Mouse (Mus musculus) small intestine, adult 2 months (tissue): ENCODE data around the gene Hyal3.

Source experiments
- CTCF ChIP-seq: fragments of 200-500 bp; IDR thresholded peaks from 2 replicates; pipeline ENCODE4 v1.5.1; 2012; ENCODE audit warnings: low read depth, mild to moderate bottlenecking, control low read depth, inconsistent platforms, low read length, moderate library complexity, mixed read lengths; ENCODE audit not compliant: insufficient replicate concordance, insufficient read length; ENCODE audit errors: extremely low read depth
- POLR2A ChIP-seq: fragments of 200-500 bp; IDR thresholded peaks from 2 replicates; pipeline ENCODE4 v1.6.1; 2012; ENCODE audit warnings: low read depth, mild to moderate bottlenecking, control low read depth, inconsistent platforms, low read length, moderate library complexity

- TF ChIP-seq CTCF = no peak
- TF ChIP-seq POLR2A = no peak
Measured at GRCm38 (mm10) chr9:107626158-107626843, 45.7 kb downstream of the Hyal3 start.
